Mouse (Mus musculus) adipose tissue, adult 10 weeks (tissue): ENCODE results near the gene Il1f9. TPM values are rescaled to one million over a fixed set of nuclear protein-coding genes. Genes with fewer than 3 reads are reported as not detected.

ENCODE experiments used
- polyA plus RNA-seq: library from polyadenylated mRNA; stranded (reverse); fragments of 350-450 nt; fragmentation: Illumina TruSeq; extraction: RNeasy Lipid Tissue Mini Kit (QIAGEN cat#74804); gene quantifications from one replicate; pipeline ENCODE4 v1.2.3, GENCODE M21; 2014; ENCODE audit warnings: low read depth, low replicate concordance

Il1f9 gene
- not detected for polyA plus RNA-seq

DNA sequence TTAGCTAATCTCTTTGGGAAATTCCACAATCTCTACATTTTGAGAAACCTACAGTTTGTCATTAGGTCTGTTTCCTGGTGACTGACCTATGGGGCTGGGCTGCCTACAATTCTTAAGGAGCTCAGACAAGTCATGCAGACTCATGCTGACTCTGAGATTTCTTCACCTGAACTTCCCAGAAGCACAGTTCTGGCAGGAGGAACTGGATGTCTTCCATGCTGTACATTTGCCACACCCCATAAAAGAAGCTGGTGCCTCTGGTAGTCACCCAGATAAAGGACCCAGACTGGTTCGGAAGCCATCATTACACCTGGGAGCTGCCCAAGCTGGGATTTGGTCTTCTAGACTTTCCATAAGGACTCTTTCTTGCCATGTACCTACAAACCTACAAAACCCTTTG, at the start of gene Il1f9:
Gene Il1f9 (plus strand): TSS at position 301 of the 400 bp plus-strand sequence.

DNA sequence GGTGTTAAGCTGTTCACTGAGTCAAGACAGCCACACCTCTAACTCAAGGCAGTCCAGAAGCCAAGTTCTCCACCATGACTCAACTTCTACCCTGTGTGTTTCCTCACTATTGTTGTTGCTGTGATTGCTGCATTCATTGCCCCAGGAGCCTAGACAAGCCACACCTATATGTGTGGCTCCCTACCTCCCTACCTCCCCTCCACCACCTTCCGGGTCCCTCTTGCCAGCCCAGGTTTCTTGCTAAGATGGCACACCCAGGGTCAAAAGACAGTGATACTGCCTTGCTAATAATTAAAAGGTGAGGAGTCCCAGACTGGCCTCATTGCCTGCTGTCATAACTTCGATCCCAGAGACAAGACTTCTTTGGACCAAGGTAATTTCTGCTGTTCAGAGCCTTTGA, 33.4 kb upstream of the Il1f9 start, which contains the start of gene Il1f8:
Gene Il1f8 (plus strand): TSS at position 301 of the 400 bp plus-strand sequence.

DNA sequence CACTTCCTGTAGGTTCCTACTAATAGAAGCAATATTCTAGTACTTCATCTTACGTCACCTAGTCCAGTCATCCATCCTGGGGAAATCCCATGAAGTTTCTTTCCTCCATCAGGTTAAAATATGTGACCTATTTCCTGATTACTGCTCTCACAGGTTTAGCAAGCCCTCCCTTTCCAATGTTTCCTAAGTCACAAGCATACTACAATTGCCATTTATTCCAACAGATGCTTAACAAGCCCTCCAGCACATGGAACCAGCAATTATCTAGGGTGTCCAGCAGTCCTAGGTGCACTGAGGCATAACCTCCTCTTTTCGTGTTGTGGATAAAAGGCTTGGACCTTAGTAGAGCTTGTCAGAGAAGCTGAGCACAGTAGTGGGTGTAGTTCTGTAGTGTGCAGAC, 28.8 kb downstream of the Il1f9 start, which contains the start of gene Il1f6:
Gene Il1f6 (plus strand): TSS at position 301 of the 400 bp plus-strand sequence.

Other genes starting within 250 kb of the Il1f9 start
- 27.7 TPM for gene Hnmt, start 137.1 kb upstream of the Il1f9 start, polyA plus RNA-seq
- not detected for gene Tbpl2, start 89.9 kb upstream of the Il1f9 start, polyA plus RNA-seq
- not detected for gene Il1f8, start 33.3 kb upstream of the Il1f9 start, polyA plus RNA-seq
- not detected for gene Il1f6, start 28.9 kb downstream of the Il1f9 start, polyA plus RNA-seq
- 0.45 TPM for gene Il1f5, start 90.5 kb downstream of the Il1f9 start, polyA plus RNA-seq
- not detected for gene Il1f10, start 104.7 kb downstream of the Il1f9 start, polyA plus RNA-seq
- gene Il1rn, start 150.4 kb downstream of the Il1f9 start, polyA plus RNA-seq, result 1.5 TPM
- gene Psd4, start 181.1 kb downstream of the Il1f9 start, polyA plus RNA-seq, result 8.5 TPM